Mouse (Mus musculus) stomach, postnatal 0 days (tissue): ENCODE data around the gene Camsap3.

Experiments
- CTCF ChIP-seq: IDR thresholded peaks from 2 replicates; pipeline ENCODE4 v1.5.1; 2016; ENCODE audit warnings: antibody characterized with exemption, low read depth, mild to moderate bottlenecking, moderate library complexity
- EP300 ChIP-seq: optimal IDR thresholded peaks from 2 replicates; pipeline ENCODE3; 2016; ENCODE audit warnings: antibody characterized with exemption

- TF ChIP-seq CTCF (no peak), EP300 (no peak)
These were observed 39.9 kb downstream of the Camsap3 start for GRCm38 (mm10) chr8:3626971-3627370.
